Mouse (Mus musculus) kidney, adult 2 months (tissue): ENCODE data around the gene Sgk2.

Source experiments
- CTCF ChIP-seq: fragments of 200-500 bp; conservative IDR thresholded peaks from 2 replicates; pipeline ENCODE4 v1.5.1; 2011; ENCODE audit warnings: low read depth, mild to moderate bottlenecking, control low read depth, low read length, moderate library complexity, mixed read lengths; ENCODE audit not compliant: insufficient read depth, insufficient read length
- POLR2A ChIP-seq: fragments of 200-500 bp; IDR thresholded peaks from one replicate; pipeline ENCODE4 v1.6.1; 2011; ENCODE audit warnings: low read depth, low read length, control low read depth

- TF ChIP-seq CTCF (no peak), POLR2A (no peak)
These were observed 16.2 kb upstream of the Sgk2 start for GRCm38 (mm10) chr2:162970896-162971295.
